8 mouse cellular contexts compared by ENCODE assay signal in the genomic region with DNA sequence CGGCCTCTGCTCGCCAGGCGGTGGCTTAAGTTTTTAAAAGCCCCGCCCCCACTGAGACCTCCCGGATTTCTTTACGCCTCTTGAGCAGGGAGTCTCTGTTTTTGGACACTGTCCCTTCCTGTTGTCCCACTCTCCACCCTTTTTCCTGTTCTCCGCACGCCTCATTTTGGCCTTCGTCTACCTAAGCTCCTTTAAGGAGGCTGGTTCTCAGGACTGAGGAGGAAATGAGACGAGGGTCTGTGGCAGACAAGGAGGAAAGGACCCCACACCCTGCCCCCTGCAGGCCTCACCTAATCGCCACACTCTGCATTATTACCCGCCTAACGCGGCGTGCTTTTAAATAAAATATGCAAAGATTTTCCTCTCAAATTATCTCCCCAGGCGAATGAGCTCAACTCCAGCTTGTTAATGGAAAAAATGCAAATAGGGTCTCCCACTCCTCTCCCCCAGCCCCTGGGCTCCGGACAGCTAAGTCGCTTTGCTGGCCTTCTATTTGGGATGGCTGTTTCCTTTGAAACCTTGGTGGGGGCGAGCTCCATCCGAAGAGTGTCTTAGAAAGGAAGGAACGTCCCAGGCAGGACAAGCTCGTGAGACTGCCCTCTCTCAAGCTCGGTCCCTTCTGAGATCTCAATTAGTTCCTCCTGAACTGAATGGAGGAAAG. TPM values are rescaled to one million over a fixed set of nuclear protein-coding genes. Genes with fewer than 3 reads are reported as not detected.
DNase-seq lines count a peak whose midpoint lies in the region; ATAC-seq and TF ChIP-seq lines count a peak whose summit lies in the region.

No protein-coding gene starts in this region.

- TF ChIP-seq CTCF in intestine, postnatal 0 days (IDR thresholded peaks at IDR 0.05; ENCODE audit: low read depth): peak; percentile 47

- DNase-seq in embryo, embryonic 10 days (ENCODE audit: low spot score): peak; percentile 65
- peak; percentile 13 for DNase-seq in lung, postnatal 36 days
- DNase-seq in thymus, postnatal 10 days (ENCODE audit: low spot score in 2 of 2): no peak
- no peak for DNase-seq in urinary bladder, postnatal 36 days (ENCODE audit: low spot score in 2 of 2)
- DNase-seq in layer of hippocampus, adult 9-11 months: no peak

- WGBS in forebrain, embryonic 16.5 days: 1% methylated on average over 23 of the region's 23 CpGs
- 12% methylated on average over 23 of the region's 23 CpGs for WGBS in intestine, postnatal 0 days

- ATAC-seq in forebrain, embryonic 16.5 days: peak; percentile 23; the same call in 1 of the 2 replicates
- ATAC-seq in intestine, postnatal 0 days: no peak
- ATAC-seq in CD4-positive, CD25-positive, alpha-beta regulatory T cell, adult 4 months: no peak

- H3K36me3 ChIP-seq in forebrain, embryonic 16.5 days (ENCODE audit: control insufficient read depth, insufficient read depth): no peaks in the 10 kb centered on the region
- no peaks in the 10 kb centered on the region for H3K36me3 ChIP-seq in intestine, postnatal 0 days (ENCODE audit: control insufficient read depth, insufficient read depth)

- H3K9me3 ChIP-seq in forebrain, embryonic 16.5 days (ENCODE audit: control insufficient read depth, low read length): no peaks in the 10 kb centered on the region
- H3K9me3 ChIP-seq in intestine, postnatal 0 days (ENCODE audit: control insufficient read depth): no peaks in the 10 kb centered on the region

- H3K4me2 ChIP-seq in forebrain, embryonic 16.5 days (ENCODE audit: low read length): peak overlapping the region; percentile 27
- peak overlapping the region; percentile 37 for H3K4me2 ChIP-seq in intestine, postnatal 0 days (replicated peaks; ENCODE audit: low read depth)

- peak overlapping the region; percentile 28; the same call in 1 of the 2 replicates for H3K9ac ChIP-seq in forebrain, embryonic 16.5 days (replicated peaks; ENCODE audit: low read depth, low read length)
- no peak overlapping the region for H3K9ac ChIP-seq in intestine, postnatal 0 days (ENCODE audit: low read depth, low read length)

- H3K27ac ChIP-seq in forebrain, embryonic 16.5 days (ENCODE audit: low read length): no peak overlapping the region
- no peak overlapping the region for H3K27ac ChIP-seq in intestine, postnatal 0 days (ENCODE audit: low read depth, low read length)

- no peaks in the 10 kb centered on the region for H3K27me3 ChIP-seq in forebrain, embryonic 16.5 days (replicated peaks; ENCODE audit: control insufficient read depth, insufficient read depth, low read length)
- no peaks in the 10 kb centered on the region; the same call in 1 of the 2 replicates for H3K27me3 ChIP-seq in intestine, postnatal 0 days (replicated peaks; ENCODE audit: control insufficient read depth, insufficient read depth, low read length)

- peaks cover 13% of the 10 kb centered on the region for H3K4me1 ChIP-seq in forebrain, embryonic 16.5 days (replicated peaks; ENCODE audit: control insufficient read depth, insufficient read depth, low read length)
- H3K4me1 ChIP-seq in intestine, postnatal 0 days (replicated peaks; ENCODE audit: control insufficient read depth, insufficient read depth, low read length): no peaks in the 10 kb centered on the region

- H3K4me3 ChIP-seq in forebrain, embryonic 16.5 days (replicated peaks; ENCODE audit: low read length): no peak overlapping the region
- H3K4me3 ChIP-seq in intestine, postnatal 0 days (ENCODE audit: low read depth, low read length): 0 out of 2 replicates have a peak overlapping the region, but pooled peaks have one; percentile 1

RNA-seq across cellular contexts. Expression of a gene that starts 17.5 kb away (rescaled TPM):
- 3.9 and 4.6 TPM in 2 replicates for polyA plus RNA-seq in forebrain, embryonic 16.5 days (2015; fragmentation: Nextera tagmentation; extraction: Ambion mirVana)
- polyA plus RNA-seq in intestine, postnatal 0 days (2015; fragmentation: Nextera tagmentation; extraction: Ambion mirVana): 1.2 and 1.4 TPM in 2 replicates
- polyA plus RNA-seq in CD4-positive, CD25-positive, alpha-beta regulatory T cell, adult 4 months (2017; shearing (Covaris generic)): under 1 TPM; 0.36 to 0.82 TPM

RNA-seq across cellular contexts. Expression of a gene that starts 50.3 kb away (rescaled TPM):
- 432 and 443 TPM in 2 replicates for polyA plus RNA-seq in forebrain, embryonic 16.5 days (2015; fragmentation: Nextera tagmentation; extraction: Ambion mirVana)
- 358 and 381 TPM in 2 replicates for polyA plus RNA-seq in intestine, postnatal 0 days (2015; fragmentation: Nextera tagmentation; extraction: Ambion mirVana)
- 100 to 1,000 TPM; 301 to 327 TPM for polyA plus RNA-seq in CD4-positive, CD25-positive, alpha-beta regulatory T cell, adult 4 months (2017; shearing (Covaris generic))

Comparison
In these comparisons a context has a peak if more than half of its experiments do, and no peak if none do; other contexts are left out.
1. DNase-seq: peak in embryo, embryonic 10 days (single experiment) and lung, postnatal 36 days (single experiment); none in thymus, postnatal 10 days (0 of 2), urinary bladder, postnatal 36 days (0 of 2) and layer of hippocampus, adult 9-11 months (single experiment).